Mouse (Mus musculus): ENCODE data around the gene Gm20388. TPM values are rescaled to one million over a fixed set of nuclear protein-coding genes. Genes with fewer than 3 reads are reported as not detected.

Gene Gm20388
- polyA plus RNA-seq, 1 experiment = 18.7 TPM

- Histone ChIP-seq H3K4me1 (ENCODE audit: control insufficient read depth, insufficient read depth, low read length) (peaks cover 30% of the 10 kb centered on the region), H3K27me3 (ENCODE audit: control insufficient read depth, insufficient read depth, low read length) (no peaks in the 10 kb centered on the region), H3K27ac (ENCODE audit: insufficient read depth, low read length) (no peak overlapping the region), H3K4me3 (replicated peaks; ENCODE audit: insufficient read depth, low read depth, low read length) (no peak overlapping the region)
- no peak for DNase-seq
- 87% methylated on average over 11 of the region's 11 CpGs for WGBS
- TF ChIP-seq CTCF (IDR thresholded peaks at IDR 0.05; ENCODE audit: borderline replicate concordance, insufficient read depth, low read depth, low read length) (no peak), POLR2A (IDR thresholded peaks at IDR 0.05; ENCODE audit: borderline replicate concordance, insufficient read depth, low read length) (no peak)
Observed at GRCm38 (mm10) chr8:120393085-120393484, 482.4 kb downstream of the Gm20388 start.

GRCm38 (mm10) chr8:120393871-120394275, 483.2 kb downstream of the Gm20388 start:
- Histone ChIP-seq H3K27me3 (ENCODE audit: control insufficient read depth, insufficient read depth, low read length) (no peaks in the 10 kb centered on the region), H3K27ac (ENCODE audit: insufficient read depth, low read length) (no peak overlapping the region), H3K4me1 (ENCODE audit: control insufficient read depth, insufficient read depth, low read length) (peaks cover 25% of the 10 kb centered on the region), H3K4me3 (replicated peaks; ENCODE audit: insufficient read depth, low read depth, low read length) (no peak overlapping the region)
- 10% methylated on average over 9 of the region's 9 CpGs for WGBS
- peak; percentile 77 to 85 for DNase-seq
- TF ChIP-seq CTCF (IDR thresholded peaks at IDR 0.05; ENCODE audit: borderline replicate concordance, insufficient read depth, low read depth, low read length) = no peak
- no peak for TF ChIP-seq POLR2A (IDR thresholded peaks at IDR 0.05; ENCODE audit: borderline replicate concordance, insufficient read depth, low read length)

DNA sequence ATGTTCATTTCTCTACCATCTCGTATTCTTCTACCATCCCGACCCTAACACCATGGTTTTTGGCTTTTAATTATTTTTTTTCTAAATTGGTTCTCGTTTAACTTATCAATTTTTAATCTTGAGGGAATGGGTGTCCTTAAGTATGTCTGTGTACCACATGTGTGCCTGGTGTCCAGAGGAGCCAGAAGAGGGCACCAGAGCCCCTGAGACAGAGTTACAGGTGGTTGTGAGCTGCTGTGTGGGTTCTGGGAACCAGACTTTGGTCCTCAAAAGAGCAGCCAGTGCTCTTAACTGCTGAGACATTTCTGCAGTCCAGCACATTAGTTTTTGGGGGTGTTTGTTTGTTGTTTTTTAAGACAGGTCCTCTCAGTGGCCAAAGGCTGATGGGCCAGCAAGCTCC, 485.3 kb downstream of the Gm20388 start:
- H3K4me1 ChIP-seq (ENCODE audit: control insufficient read depth, insufficient read depth, low read length) = peaks cover 25% of the 10 kb centered on the region
- no peak overlapping the region for H3K4me3 ChIP-seq (replicated peaks; ENCODE audit: insufficient read depth, low read depth, low read length)
- H3K27me3 ChIP-seq (ENCODE audit: control insufficient read depth, insufficient read depth, low read length) = no peaks in the 10 kb centered on the region
- no peak for TF ChIP-seq POLR2A (IDR thresholded peaks at IDR 0.05; ENCODE audit: borderline replicate concordance, insufficient read depth, low read length)
- H3K27ac ChIP-seq (ENCODE audit: insufficient read depth, low read length) = no peak overlapping the region
- WGBS = 98% methylated on average over 3 of the region's 3 CpGs
- DNase-seq = no peak

GRCm38 (mm10) chr8:120396756-120397155, 486.1 kb downstream of the Gm20388 start:
- Histone ChIP-seq H3K27ac (ENCODE audit: insufficient read depth, low read length) (no peak overlapping the region), H3K27me3 (ENCODE audit: control insufficient read depth, insufficient read depth, low read length) (no peaks in the 10 kb centered on the region), H3K4me1 (ENCODE audit: control insufficient read depth, insufficient read depth, low read length) (peaks cover 22% of the 10 kb centered on the region), H3K4me3 (replicated peaks; ENCODE audit: insufficient read depth, low read depth, low read length) (no peak overlapping the region)
- TF ChIP-seq CTCF (IDR thresholded peaks at IDR 0.05; ENCODE audit: borderline replicate concordance, insufficient read depth, low read depth, low read length) (no peak), POLR2A (IDR thresholded peaks at IDR 0.05; ENCODE audit: borderline replicate concordance, insufficient read depth, low read length) (no peak)
- no peak for DNase-seq
- WGBS = 94% methylated on average over 3 of the region's 3 CpGs

GRCm38 (mm10) chr8:120397444-120398411, 487.1 kb downstream of the Gm20388 start:
- DNase-seq = no peak
- 73% methylated on average over 15 of the region's 15 CpGs for WGBS
- no peak for TF ChIP-seq CTCF (IDR thresholded peaks at IDR 0.05; ENCODE audit: borderline replicate concordance, insufficient read depth, low read depth, low read length)
- no peak for TF ChIP-seq POLR2A (IDR thresholded peaks at IDR 0.05; ENCODE audit: borderline replicate concordance, insufficient read depth, low read length)
- Histone ChIP-seq H3K27me3 (ENCODE audit: control insufficient read depth, insufficient read depth, low read length) (no peaks in the 10 kb centered on the region), H3K4me1 (ENCODE audit: control insufficient read depth, insufficient read depth, low read length) (peaks cover 21% of the 10 kb centered on the region), H3K27ac (ENCODE audit: insufficient read depth, low read length) (no peak overlapping the region), H3K4me3 (replicated peaks; ENCODE audit: insufficient read depth, low read depth, low read length) (no peak overlapping the region)

DNA sequence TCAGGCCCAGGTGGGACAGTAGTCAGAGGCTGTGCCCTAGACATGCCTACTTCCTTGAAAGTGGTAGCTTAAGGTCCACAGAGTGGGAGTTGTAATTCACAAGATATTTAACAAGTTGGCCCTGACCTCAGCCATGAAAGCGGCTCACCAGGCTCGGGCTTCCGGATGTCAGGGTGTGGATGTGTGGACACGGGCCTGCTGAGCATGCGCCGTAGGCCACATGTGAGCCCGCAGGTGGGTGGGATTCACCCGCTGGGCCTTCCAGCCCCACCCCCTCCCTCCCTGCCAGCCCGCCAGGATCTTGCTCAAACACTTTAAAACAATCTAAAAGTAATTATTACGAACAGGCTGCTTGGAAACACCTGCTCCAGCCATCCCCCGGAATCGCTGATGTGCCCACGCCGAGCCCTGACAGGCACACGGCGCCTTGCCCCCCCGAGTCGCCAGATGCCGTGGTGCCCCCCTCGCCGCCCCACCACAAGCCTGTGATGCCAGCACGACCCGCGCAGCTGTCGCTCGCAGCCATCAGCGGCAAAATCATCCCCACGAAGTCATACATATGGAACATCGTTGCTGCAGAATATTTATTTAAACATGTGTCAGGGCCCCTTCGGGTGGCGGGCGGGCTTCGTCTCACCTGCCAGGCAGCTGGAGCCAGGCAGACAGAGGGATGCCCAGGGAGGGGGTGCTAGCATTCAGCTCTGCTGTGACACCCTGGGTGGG, 488.7 kb downstream of the Gm20388 start:
- H3K4me3 ChIP-seq (replicated peaks; ENCODE audit: insufficient read depth, low read depth, low read length) = no peak overlapping the region
- H3K27me3 ChIP-seq (ENCODE audit: control insufficient read depth, insufficient read depth, low read length) = no peaks in the 10 kb centered on the region
- TF ChIP-seq CTCF (IDR thresholded peaks at IDR 0.05; ENCODE audit: borderline replicate concordance, insufficient read depth, low read depth, low read length) (no peak), POLR2A (IDR thresholded peaks at IDR 0.05; ENCODE audit: borderline replicate concordance, insufficient read depth, low read length) (no peak)
- DNase-seq = no peak
- H3K4me1 ChIP-seq (ENCODE audit: control insufficient read depth, insufficient read depth, low read length) = peaks cover 5% of the 10 kb centered on the region; the same call in 1 of the 2 replicates
- WGBS = 56% methylated on average over 33 of the region's 33 CpGs
- no peak overlapping the region for H3K27ac ChIP-seq (ENCODE audit: insufficient read depth, low read length)

- TF ChIP-seq POLR2A (IDR thresholded peaks at IDR 0.05; ENCODE audit: borderline replicate concordance, insufficient read depth, low read length) (no peak), CTCF (IDR thresholded peaks at IDR 0.05; ENCODE audit: borderline replicate concordance, insufficient read depth, low read depth, low read length) (no peak)
- 97% methylated on average over 2 of the region's 2 CpGs for whole genome bisulfite sequencing
Observed at GRCm38 (mm10) chr8:120401216-120401615, 490.6 kb downstream of the Gm20388 start.

More at GRCm38 (mm10) chr8:120401216-120401615, 490.6 kb downstream of the Gm20388 start:
- H3K4me1 ChIP-seq (ENCODE audit: control insufficient read depth, insufficient read depth, low read length) = peaks cover 5% of the 10 kb centered on the region; the same call in 1 of the 2 replicates
- H3K27me3 ChIP-seq (ENCODE audit: control insufficient read depth, insufficient read depth, low read length) = no peaks in the 10 kb centered on the region
- H3K4me3 ChIP-seq (replicated peaks; ENCODE audit: insufficient read depth, low read depth, low read length) = no peak overlapping the region
- no peak overlapping the region for H3K27ac ChIP-seq (ENCODE audit: insufficient read depth, low read length)
- no peak for DNase-seq
